Mouse (Mus musculus): ENCODE data around the gene Cfap221. TPM values are rescaled to one million over a fixed set of nuclear protein-coding genes. Genes with fewer than 3 reads are reported as not detected.

The Cfap221 gene
- polyA plus RNA-seq, 1 experiment: 0.20 TPM

DNA sequence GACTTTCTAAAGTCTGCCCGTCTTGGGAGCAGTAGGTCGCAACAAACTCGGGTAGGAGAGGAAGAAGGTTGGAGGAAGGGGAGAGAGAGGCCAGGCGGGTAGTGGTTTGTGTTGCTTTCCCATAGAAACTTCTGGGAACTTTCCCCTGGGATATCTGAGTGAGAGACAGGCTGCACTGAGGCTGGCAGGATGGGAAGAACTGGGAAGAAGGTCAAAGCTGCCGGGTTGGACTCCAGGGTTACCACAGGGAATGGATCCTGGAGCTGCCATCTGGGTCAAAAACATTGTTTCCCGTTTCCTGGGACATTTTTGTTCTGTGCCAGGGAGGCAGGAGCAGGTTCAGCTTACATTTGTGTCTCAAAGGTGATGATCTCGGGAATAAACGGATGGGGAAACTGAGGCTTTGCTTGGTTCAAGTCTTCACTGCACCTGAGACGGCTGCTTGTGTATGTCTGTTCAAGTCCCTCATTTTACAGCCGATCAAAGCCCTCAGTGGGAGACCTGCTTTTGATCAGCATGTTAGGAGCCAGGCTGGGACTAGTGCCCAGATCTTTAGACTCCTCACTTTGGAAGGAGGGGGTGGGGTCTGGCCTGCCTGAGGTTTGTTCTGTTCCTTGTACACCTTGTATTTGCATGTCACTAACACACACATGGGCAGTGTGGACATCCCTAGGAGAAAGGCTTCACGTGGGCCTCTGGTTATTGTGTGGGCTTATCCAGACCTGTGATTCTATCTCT is 11.0 kb upstream of the Cfap221 start:
- DNase-seq (ENCODE audit: extremely low spot score in 1 of 2, low spot score in 1 of 2): peak in 1 of 2 experiments; percentile 3

DNA sequence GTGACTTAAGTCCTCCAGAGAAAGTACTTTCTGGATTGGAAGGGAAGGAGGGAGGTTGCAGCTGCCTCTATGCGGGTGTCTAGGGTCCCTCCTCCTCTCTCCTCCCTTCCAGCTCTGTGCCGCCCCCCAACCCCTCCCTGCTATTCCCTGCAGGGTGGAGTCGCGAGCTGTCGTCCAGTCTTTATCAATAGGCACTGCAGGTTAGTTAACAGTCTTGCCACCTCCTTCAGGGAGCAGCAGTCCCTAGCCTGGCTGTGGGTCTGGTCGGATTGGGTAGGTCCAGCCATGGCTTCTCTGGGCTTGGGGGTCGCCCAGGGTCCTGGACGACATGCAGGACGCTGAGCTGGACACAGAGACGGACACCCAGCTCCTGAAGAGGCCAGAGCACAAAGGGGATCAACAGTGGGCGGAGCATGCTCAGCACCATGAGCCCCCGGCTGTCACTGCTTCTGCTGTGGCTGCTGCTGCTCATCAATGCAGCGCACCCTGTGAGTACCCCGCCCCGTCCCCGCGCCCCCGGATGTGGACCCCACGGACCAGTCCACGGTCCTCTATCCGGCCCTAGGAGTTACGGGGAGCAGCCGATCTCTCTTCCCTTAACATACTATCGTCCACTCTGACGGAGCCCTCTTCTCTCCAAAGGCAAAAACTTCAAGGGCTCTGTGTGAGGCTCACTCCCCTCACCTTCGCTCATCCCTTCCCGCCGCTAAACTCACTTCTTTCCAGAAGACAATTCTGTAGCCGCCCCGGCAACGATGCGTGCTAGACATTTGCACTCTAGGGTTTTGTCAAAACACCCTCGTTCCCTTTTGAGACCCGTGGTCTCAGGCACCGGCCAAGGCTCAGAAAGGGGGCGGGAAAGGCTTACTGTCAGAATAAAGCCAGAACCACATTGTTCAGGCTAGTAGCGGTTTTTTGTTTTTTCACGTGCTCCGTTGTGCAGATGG is 10.1 kb upstream of the Cfap221 start, which contains the start of gene Sctr:
TSS of gene Sctr (plus strand) at position 51 of the 947 bp plus-strand sequence.
- no peak for DNase-seq (ENCODE audit: extremely low spot score in 1 of 2, low spot score in 1 of 2)

DNA sequence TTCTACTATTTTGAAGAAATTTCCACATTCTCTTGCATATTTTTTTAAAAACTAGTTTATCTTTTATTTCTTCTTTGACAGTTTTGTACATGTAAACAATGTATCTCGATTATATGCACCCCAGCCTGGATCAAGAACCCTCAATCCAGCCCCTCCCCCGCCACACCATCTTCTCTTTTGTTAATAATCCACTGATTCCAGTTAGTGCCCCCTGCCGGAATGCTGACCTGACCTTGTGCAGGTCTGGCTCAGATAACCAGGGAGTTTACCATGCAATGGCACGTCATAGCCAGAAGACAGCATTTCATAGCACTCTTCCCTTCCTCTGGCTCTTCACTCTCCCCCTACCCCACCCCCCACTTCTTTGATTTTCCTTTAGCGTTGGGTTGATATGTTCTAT is 610 bp upstream of the Cfap221 start:
- no peak for DNase-seq (ENCODE audit: extremely low spot score in 1 of 2, low spot score in 1 of 2)

DNA sequence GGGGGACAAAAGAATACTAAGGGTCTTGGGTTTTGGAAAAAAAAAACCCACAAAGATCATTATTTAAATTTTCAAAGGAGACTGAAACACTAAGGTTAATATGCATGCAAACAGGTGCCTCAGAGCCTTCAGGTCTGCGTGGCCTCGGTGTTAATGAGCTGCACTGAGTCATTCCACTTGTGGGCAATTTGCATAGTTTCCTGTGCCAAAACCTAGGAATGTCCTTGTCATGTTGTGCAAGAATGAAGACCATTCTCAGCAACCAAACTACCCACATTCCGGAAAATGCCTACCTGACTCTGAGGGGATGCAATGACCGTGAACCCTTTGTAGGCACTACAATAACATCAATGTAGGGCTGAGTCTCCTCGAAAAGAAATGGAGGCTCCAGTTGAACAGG is 10.5 kb downstream of the Cfap221 start:
- no peak for DNase-seq (ENCODE audit: extremely low spot score in 1 of 2, low spot score in 1 of 2)

DNA sequence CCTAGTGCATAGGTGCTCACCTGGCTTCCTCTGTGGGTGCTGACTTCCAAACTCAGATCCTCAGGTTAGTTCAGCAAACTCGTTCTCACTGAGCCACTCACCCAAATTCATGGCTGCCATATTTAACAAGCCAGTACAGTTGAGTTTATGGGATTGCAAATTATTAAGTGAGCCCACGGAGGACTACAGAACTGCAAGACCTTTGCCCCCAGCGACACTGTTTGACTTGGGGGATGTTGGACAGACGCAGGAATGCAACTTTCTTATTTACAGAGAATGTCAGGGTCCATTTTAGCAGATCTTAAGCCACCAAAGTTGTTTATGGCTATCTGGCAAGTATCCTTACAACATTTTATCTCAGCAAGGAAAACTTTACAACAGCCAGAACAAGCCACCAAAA is 21.9 kb downstream of the Cfap221 start:
- DNase-seq (ENCODE audit: extremely low spot score in 1 of 2, low spot score in 1 of 2): no peak

DNA sequence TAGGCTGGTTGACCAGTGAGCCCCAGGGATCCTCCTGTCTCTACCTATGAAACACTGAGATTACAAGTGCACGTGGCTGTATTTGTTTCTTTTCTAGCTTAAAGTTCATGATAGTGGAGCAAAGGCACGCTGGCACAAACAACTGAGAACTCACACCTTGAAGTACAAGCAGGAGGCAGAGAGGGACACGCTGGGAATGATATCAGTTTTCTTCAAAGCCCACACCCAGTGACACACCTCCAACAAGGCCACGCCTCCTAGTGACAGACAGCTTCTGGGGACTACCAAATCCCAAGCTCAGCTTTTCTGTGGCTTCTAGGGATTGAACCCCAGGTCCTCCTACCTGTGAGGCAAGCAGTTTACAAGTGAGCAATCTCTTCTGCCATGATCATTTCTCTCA is 23.9 kb downstream of the Cfap221 start:
- DNase-seq (ENCODE audit: extremely low spot score in 1 of 2, low spot score in 1 of 2): no peak

DNA sequence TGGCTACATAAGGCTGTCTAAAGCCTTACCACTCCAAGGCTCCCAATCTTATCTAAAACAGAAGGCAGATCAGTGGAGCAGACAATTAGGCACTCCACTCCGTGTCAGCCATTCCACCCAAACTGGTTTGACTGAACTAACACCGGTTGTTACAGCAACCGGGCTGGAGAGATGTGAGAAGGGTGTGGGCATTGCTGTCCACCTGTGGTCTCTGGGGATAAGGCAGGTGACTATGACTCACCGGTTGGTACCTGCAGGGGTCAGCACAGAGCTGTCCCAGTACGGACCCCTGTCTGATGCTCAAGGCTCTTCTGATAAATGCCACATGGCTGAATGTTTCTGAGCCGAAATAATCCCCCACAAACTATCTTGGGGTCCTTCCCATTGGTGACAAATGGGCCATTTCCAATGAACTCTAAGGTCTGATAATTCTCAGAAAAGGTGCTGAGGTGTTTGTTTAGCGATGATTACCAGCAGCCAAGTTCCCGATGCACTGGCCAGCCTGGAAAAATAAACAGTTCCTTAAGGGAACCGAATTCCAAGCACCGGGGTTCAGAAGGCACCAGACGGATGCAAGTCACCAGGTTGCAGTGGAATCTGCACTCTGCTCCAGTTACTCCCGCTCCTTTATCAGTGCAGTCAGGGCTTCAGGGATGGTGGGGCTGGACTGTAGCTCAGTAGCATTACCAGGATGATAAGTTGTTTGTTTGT is 31.1 kb downstream of the Cfap221 start:
- DNase-seq (ENCODE audit: extremely low spot score in 1 of 2, low spot score in 1 of 2): no peak

DNA sequence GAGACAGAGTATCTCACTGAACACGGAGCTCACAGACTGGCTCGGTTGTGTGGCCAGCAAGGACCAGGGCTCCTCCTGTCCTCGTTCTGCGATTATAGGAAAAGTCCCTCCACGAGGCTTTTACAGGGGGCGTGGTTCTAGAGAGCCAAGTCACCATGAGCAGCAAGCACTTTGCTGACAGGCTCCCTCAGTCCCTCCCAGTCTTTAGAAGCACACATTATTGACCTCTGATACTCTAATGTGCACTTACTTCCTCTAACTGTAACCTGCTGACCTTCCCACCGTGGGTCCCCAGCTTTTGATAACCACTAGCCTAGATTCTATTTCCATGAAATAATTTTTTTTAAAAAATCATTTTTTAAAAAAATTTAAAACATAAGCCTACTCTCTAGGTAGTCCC is 37.1 kb downstream of the Cfap221 start:
- no peak for DNase-seq (ENCODE audit: extremely low spot score in 1 of 2, low spot score in 1 of 2)

DNA sequence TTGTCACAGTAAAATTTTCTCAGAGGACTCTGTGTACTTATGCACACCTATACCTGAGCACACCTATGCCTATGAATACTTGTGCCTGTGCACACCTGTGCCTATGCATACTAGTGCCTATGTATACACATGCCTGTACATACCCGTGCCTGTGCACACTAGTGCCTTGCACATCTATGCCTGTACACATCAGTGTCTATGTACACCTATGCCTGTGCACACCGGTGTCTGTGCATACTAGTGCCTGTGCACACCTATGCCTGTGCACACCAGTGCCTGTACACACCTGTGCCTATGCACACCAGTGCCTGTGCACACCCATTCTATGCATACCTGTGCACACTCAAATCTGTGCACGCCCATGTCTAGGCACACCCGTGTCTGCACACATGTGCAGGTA is 37.6 kb downstream of the Cfap221 start:
- no peak for DNase-seq (ENCODE audit: extremely low spot score in 1 of 2, low spot score in 1 of 2)

DNA sequence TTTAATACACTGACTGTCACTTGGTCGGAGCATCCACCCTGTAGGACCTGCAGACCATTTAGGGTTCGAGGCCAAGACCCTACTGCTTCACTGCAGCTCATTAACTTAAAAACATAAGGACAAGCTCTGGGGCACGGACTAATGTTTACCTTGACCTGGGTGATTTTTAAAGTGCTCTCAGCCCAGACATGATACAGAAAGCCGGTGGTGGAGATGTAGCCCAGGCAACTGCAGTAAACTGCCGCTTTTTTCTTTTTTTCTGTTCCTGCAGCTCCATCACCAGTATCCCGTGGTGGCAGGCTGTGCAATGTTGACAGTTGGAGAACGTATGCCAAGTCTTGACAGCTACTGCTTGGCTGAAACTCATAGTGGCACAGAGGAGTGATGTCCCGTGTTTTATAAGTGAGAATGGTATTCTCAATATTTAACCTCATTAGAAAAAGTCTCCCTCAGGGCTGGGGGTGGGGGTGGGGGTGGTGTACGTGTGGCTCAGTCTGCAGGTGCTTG is 39.3 kb downstream of the Cfap221 start:
- DNase-seq (ENCODE audit: extremely low spot score in 1 of 2, low spot score in 1 of 2): peak in 1 of 2 experiments; percentile 14

DNA sequence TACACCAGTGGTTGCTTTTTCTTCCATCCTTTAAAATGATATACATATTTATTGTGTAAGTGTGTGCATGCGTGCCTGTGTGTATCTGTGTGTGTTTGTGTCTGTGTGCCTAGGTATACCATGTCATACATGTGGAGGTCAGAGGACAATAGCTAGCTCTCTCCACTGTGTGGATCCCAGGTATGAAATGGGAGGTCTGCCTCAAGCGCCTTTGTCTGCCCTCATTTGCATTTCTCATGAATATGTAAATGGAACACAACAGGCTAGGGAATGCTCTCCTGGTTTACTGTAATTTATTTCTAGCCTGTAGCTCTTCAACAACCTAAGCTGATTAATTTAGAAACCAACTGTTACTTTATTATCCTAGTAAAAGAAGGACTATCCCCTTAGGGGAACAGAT is 42.4 kb downstream of the Cfap221 start:
- no peak for DNase-seq (ENCODE audit: extremely low spot score in 1 of 2, low spot score in 1 of 2)

DNA sequence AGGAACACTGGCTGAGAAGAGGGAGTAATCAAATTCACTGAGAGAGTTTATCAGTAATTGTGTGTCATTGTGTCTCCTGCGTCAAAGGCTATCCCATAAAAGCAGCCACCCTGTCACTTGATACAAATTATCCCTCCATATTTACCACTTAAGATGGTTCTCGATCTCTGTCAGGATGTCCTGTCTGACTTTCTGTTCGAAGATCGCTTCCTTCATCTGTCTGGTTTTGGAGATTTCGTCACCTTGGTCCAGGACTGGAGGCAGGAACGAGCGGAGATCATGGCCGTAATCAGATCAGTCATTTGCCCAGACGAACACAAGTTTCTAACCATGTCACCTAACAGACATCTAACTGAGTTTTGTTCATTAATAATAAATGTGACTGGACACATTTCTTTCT is 43.6 kb downstream of the Cfap221 start:
- DNase-seq (ENCODE audit: extremely low spot score in 1 of 2, low spot score in 1 of 2): no peak

DNA sequence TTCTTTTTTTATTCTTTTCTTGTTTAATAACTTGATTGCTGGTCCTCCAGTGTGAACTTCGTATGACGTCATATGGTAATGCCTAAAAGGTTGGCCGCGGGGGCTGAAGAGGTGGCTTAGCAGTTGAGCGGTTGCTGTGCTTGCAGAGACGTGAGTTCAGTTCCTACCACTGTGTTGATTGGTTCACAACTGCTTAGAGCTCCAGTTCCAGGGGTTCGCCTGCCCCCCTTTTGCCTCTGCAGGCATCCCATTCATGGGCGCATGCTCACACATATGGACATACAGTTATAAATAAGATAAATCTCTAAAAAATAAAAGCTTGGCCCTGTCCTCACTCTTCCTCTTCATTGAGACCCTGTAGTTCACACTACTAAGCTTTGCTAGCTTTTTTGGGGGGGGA is 46.9 kb downstream of the Cfap221 start:
- no peak for DNase-seq (ENCODE audit: extremely low spot score in 1 of 2, low spot score in 1 of 2)

DNA sequence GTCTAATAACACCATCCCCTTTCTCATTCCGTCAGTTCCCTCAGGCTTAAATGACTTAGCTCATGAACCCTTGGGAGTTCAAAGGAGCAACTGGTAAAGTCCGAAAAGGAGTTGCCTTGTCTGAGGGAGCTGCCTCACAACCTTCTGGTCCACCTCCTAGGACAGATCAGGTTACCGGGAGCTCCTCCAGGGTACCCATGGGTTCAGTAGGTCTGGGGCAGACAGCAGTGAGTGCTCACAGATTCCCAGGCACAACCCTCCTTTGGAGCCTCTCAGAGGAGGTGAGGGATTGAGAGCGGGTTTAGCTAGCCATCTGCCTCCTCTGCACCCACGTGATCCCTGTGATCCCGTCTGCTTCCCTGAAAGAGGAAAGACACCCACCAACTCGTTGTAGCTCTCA is 60.2 kb downstream of the Cfap221 start:
- peak in 1 of 2 experiments; percentile 16 for DNase-seq (ENCODE audit: extremely low spot score in 1 of 2, low spot score in 1 of 2)

DNA sequence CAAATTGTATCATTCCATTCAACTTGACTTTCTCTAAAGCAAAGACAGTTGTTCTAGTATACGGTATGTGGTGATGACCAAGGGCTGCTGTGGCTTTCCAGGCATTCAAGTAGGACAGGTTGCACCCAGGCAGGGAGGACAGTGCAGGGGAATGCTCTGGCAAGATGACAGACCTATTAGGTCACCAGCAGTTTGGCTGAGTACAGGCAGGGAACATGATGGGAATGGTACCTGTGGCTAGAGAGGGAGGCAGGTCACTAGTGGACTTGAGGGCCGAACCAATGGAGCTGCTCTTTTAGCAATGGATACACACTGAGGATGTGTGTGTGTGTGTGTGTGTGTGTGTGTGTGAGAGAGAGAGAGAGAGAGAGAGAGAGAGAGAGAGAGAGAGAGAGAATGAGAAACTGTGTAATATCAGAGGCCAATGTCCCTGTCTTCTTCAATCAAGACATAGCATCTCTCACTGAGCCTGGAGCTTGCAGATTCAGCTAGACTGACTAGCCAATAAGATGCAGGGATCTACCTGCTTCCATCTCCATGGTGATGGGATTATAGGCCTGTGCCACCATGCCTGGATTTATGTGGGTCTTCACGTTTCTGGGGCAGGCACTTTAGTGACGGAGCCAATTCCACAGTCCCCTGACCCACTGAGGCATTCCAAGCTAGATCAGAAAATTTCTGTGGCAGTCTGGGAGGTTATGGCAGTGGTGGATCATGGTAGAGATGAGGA is 65.4 kb downstream of the Cfap221 start:
- no peak for DNase-seq (ENCODE audit: extremely low spot score in 1 of 2, low spot score in 1 of 2)

DNA sequence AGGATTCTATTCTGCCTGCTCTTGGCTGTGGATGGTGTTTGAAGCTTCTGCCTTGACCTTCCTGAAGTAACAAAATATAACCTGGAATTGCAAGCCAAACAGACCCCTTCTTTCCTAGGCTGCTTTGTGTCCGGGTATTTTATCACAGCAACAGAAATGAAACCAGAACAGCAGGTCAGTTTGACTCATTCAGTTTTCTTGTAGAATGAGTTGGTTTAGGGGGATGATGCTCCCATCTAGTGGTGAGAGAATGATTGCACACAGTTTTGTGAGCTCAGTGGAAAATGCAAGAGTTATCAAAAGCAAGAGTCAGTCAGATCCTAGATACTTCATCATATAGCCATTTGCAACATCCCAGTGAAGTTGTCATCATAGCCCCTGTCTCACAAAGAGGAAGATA is 67.3 kb downstream of the Cfap221 start:
- DNase-seq (ENCODE audit: extremely low spot score in 1 of 2, low spot score in 1 of 2): peak in 1 of 2 experiments; percentile 78

DNA sequence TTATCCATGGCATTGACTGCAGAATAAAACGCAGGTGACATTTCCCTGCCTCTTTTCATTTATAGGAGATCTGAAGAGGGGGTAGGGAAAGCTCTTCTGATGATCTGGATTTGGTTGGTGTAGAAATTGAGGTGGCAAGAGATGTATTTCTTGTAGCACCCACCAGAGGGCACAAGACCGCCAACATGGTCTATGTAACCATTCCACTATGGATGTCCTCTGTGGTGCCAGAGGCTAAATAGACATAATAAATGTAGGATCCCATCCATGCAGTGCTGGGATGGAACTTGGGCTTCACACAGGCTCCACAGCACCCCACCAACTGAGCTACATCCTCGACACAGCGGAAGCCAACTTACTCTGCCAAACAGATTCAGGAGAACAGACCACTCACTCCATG is 77.7 kb downstream of the Cfap221 start:
- DNase-seq (ENCODE audit: extremely low spot score in 1 of 2, low spot score in 1 of 2): peak in 1 of 2 experiments; percentile 43

DNA sequence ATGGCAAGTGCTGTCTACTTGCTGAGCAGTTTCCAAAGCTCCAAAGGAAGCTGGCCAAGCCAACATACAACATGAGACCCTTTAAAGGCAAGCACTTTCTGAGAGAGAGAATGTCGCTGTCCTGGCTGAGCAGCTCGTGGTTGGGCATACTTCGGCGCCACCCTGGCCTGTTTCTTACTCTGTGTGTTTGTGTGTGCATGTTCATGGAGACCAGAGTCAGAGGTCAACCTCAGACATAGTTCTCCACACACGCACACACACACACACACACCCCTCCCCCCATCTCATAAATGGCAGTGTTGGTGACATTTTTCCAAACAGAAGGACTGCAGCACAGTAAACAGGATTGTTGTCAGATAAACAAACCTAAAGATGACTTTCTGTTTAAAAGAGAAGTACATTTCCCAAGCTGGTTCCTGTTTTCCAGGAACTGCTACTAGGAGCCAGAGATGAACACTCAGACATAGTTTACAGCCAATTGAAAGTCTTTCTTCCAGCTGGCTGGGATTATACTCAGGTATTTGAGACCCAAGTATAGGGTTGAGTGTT is 80.1 kb downstream of the Cfap221 start:
- DNase-seq (ENCODE audit: extremely low spot score in 1 of 2, low spot score in 1 of 2): no peak

DNA sequence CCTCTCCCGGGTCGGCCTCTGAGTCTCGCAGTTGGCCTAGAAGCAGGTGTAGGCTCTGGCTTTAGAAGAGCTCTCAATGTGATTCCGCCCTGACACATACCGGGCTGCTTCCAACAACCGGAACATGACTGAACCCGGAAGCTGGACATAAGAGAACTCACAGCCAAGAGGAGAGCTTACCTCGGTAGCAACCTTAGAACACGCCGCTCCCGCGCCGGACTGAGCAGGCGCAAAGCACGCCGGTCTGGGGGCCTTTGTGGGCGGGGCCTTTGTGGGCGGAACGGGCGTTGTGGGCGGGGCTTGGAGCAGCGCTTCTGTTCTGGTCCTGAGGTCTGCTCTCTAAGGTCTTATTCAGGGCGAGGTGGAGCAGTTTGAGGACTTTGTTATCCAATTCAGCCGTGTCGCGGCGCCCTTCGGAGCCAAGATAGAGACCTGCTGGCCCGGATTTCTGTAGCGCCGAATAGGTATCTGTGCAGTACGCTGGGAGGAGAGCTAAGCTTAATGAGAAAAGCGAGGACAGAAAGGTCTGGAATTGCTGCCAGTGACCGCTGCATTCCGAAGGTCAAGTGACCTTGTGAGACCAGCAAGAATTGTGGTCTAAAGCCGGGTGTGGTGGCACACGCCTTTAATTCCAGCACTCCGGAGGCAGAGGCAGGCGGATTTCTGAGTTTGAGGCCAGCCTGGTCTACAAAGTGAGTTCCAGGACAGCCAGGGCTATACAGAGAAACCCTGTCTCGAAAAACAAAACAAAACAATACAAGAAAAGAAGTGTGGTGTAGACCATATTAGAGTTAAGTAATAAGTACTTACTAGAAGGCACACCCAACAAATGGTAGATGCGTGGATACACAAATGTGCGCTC is 83.8 kb downstream of the Cfap221 start, which contains the start of gene Tmem177:
TSS of gene Tmem177 (minus strand) at position 256 of the 862 bp plus-strand sequence.
- peak; percentile 83 to 95 for DNase-seq (ENCODE audit: extremely low spot score in 1 of 2, low spot score in 1 of 2)

Data from frontal cortex, adult 2 months (tissue).